In genomic region chr7:68748761-68749635, GRCm38 (mm10) we compare ENCODE assay signal across 8 mouse cellular contexts. TPM values are rescaled to one million over a fixed set of nuclear protein-coding genes. Genes with fewer than 3 reads are reported as not detected.
DNase-seq lines count a peak whose midpoint lies in the region; ATAC-seq lines count a peak whose summit lies in the region.

TSS of gene Arrdc4 (minus strand) at chr7:68749241.

- peak within 1 kb of the TSS; percentile 82 for H3K27ac ChIP-seq in hindbrain, embryonic 15.5 days (replicated peaks)

- H3K36me3 ChIP-seq in hindbrain, embryonic 15.5 days, result peaks cover 9% of the 10 kb centered on the region; the same call in 1 of the 2 replicates

- peak within 1 kb of the TSS; percentile 75 for H3K4me2 ChIP-seq in hindbrain, embryonic 15.5 days

- H3K4me3 ChIP-seq in hindbrain, embryonic 15.5 days, result peak within 1 kb of the TSS; percentile 77

- ATAC-seq in activated CD4-positive, CD25-positive, alpha-beta regulatory T cell, adult 4 months, result peak; percentile 96
- peak; percentile 97 for ATAC-seq in common myeloid progenitor, adult 5-6 weeks (replicated peaks; ENCODE audit: low read depth, poor library complexity, severe bottlenecking)
- peak; percentile 100 for ATAC-seq in hindbrain, embryonic 15.5 days (ENCODE audit: low FRiP score, low read depth)

- peaks cover 38% of the 10 kb centered on the region for H3K4me1 ChIP-seq in hindbrain, embryonic 15.5 days (replicated peaks)

- H3K9ac ChIP-seq in hindbrain, embryonic 15.5 days, result peak within 1 kb of the TSS; percentile 77

- H3K9me3 ChIP-seq in hindbrain, embryonic 15.5 days, result no peaks in the 10 kb centered on the region

- peak; percentile 100 for DNase-seq in gastrocnemius, adult 18-20 months (ENCODE audit: low spot score)
- DNase-seq in layer of hippocampus, postnatal 36 days, result peak; percentile 99
- peak; percentile 100 for DNase-seq in lung, postnatal 25 days (ENCODE audit: low spot score)
- peak; percentile 99 for DNase-seq in retina, embryonic 14.5 days (ENCODE audit: low spot score)
- peak; percentile 90 for DNase-seq in thymus, postnatal 36 days

- WGBS in hindbrain, embryonic 15.5 days, result under 1% methylated on average over 54 of the region's 54 CpGs

- H3K27me3 ChIP-seq in hindbrain, embryonic 15.5 days, result no peaks in the 10 kb centered on the region

RNA-seq across cellular contexts. Expression of gene Arrdc4, which starts in this region (rescaled TPM):
- polyA plus RNA-seq in activated CD4-positive, CD25-positive, alpha-beta regulatory T cell, adult 4 months (2017; shearing (Covaris generic)), result 1 to 10 TPM; 1.1 to 2.1 TPM
- 4.4 and 5.2 TPM in 2 replicates for total RNA-seq in common myeloid progenitor, adult 5-6 weeks (2017)
- total RNA-seq in gastrocnemius, adult 18-20 months (2021), result 1 to 10 TPM; 3.3 to 6.2 TPM
- 22.4 and 26.0 TPM in 2 replicates for polyA plus RNA-seq in hindbrain, embryonic 15.5 days (2015; fragmentation: Nextera tagmentation; extraction: Ambion mirVana)
- 10 to 100 TPM; 13.6 to 14.6 TPM for total RNA-seq in layer of hippocampus, postnatal 36 days (2021)

Comparison
In these comparisons a context has a peak if more than half of its experiments do, and no peak if none do; other contexts are left out.
1. Peak in every context shown above with its lines: DNase-seq, ATAC-seq, H3K4me3 ChIP-seq and H3K27ac ChIP-seq.